Mouse (Mus musculus) neural tube, embryonic 15.5 days (tissue): ENCODE data around the gene Ddit4l. TPM values are rescaled to one million over a fixed set of nuclear protein-coding genes. Genes with fewer than 3 reads are reported as not detected.
"Not testable (repeated sequence)": the region's sequence is repeated elsewhere in the genome, so short reads cannot be mapped to it uniquely, and the experiment has no call there.

Experiments used
- ATAC-seq: fragments of 200-750 bp; cut with Nextera tagmentation; 2 replicates; pipeline ENCODE4 v1.8.0; 2017; ENCODE audit warnings: mild to moderate bottlenecking, moderate TSS enrichment, moderate library complexity; ENCODE audit not compliant: low FRiP score
- H3K27ac ChIP-seq: fragments of 300-500 bp; sonication (generic); replicated peaks from 2 replicates; pipeline ENCODE4 v1.5.1; 2015; ENCODE audit warnings: mild to moderate bottlenecking, inconsistent platforms
- H3K27me3 ChIP-seq: fragments of 300-500 bp; sonication (generic); replicated peaks from 2 replicates; pipeline ENCODE4 v1.6.1; 2015; ENCODE audit warnings: inconsistent platforms
- H3K36me3 ChIP-seq: fragments of 300-500 bp; sonication (generic); 2 replicates; pipeline ENCODE4 v1.6.1; 2015; ENCODE audit warnings: inconsistent platforms
- H3K4me1 ChIP-seq: fragments of 300-500 bp; sonication (generic); 2 replicates; pipeline ENCODE4 v1.6.1; 2015; ENCODE audit warnings: inconsistent platforms
- H3K4me2 ChIP-seq: fragments of 300-500 bp; sonication (generic); 2 replicates; pipeline ENCODE4 v1.6.1; 2015; ENCODE audit warnings: inconsistent platforms, mild to moderate bottlenecking, moderate library complexity
- H3K4me3 ChIP-seq: fragments of 300-500 bp; sonication (generic); replicated peaks from 2 replicates; pipeline ENCODE4 v1.5.1; 2015; ENCODE audit warnings: mild to moderate bottlenecking, inconsistent platforms
- H3K9ac ChIP-seq: fragments of 300-500 bp; sonication (generic); replicated peaks from 2 replicates; pipeline ENCODE4 v1.6.1; 2015; ENCODE audit warnings: mild to moderate bottlenecking, inconsistent platforms
- H3K9me3 ChIP-seq: fragments of 300-500 bp; sonication (generic); replicated peaks from 2 replicates; pipeline ENCODE4 v1.6.1; 2016; ENCODE audit warnings: inconsistent platforms
- WGBS: fragments of 180-500 bp; shearing (Covaris S2); methylation state at CpG from one replicate; pipeline ENCODE4 v1.1.7; 2015; ENCODE audit warnings: mixed read lengths; 5-methylcytosine and 5-hydroxymethylcytosine counted together
- polyA plus RNA-seq: library from polyadenylated mRNA; unstranded; fragments of >200 nt; fragmentation: Nextera tagmentation; extraction: Ambion mirVana; gene quantifications from 2 replicates; pipeline ENCODE4 v1.2.1, GENCODE M21; 2015

The Ddit4l gene
- polyA plus RNA-seq, result 15.4 and 20.6 TPM in 2 replicates

DNA sequence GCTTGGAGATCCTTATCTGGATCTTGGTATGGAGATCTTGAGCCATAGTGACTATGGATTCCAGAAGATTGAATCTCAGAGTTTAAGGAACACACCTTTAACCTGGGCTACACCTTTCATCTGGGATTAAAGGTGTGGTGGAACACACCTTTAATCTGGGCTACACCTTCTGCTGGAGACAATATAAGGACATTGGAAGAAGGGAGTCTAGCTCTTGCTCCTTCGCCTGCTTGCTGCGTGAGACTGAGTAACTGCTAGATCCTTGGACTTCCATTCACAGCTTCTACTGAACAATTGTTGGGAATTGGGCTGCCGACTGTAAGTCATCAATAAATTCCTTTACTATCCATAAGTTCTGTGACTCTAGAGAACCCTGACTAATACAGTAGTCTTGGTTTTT lies at the start of gene Ddit4l:
Gene Ddit4l (plus strand): TSS at position 301 of the 400 bp plus-strand sequence.
- ATAC-seq, H3K4me3 ChIP-seq, H3K27ac ChIP-seq, H3K4me2 ChIP-seq, H3K9me3 ChIP-seq, H3K9ac ChIP-seq, H3K36me3 ChIP-seq: not testable (repeated sequence)
- WGBS, result 93% methylated on average over 3 of the region's 3 CpGs
- H3K27me3 ChIP-seq, result peaks cover 22% of the 10 kb centered on the region
- H3K4me1 ChIP-seq, result peaks cover 17% of the 10 kb centered on the region

DNA sequence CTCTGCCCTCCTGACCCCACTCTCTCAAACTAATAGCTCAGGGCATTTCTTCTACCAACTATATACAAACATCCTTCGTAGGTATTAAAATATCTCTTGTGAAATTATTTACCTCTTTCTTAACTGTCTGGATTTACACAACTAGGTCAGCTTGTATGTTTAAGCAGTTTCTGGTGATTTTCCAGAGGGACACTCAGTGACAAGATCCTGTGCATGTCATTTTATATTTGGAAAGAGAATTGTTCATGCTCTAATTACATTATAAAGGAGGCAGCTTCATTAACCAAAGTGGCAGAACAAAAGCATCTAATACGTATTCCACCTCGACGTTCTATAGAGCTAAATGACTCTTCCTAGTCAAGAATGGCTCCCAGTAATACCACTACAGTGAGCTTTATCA lies 45.3 kb upstream of the Ddit4l start:
- Histone ChIP-seq H3K4me1 (no peaks in the 10 kb centered on the region), H3K36me3 (no peaks in the 10 kb centered on the region), H3K9me3 (no peaks in the 10 kb centered on the region), H3K4me3 (no peak overlapping the region), H3K4me2 (no peak overlapping the region), H3K27ac (no peak overlapping the region), H3K27me3 (no peaks in the 10 kb centered on the region), H3K9ac (no peak overlapping the region)
- 66% methylated on average over 4 of the region's 4 CpGs for WGBS
- no peak for ATAC-seq

DNA sequence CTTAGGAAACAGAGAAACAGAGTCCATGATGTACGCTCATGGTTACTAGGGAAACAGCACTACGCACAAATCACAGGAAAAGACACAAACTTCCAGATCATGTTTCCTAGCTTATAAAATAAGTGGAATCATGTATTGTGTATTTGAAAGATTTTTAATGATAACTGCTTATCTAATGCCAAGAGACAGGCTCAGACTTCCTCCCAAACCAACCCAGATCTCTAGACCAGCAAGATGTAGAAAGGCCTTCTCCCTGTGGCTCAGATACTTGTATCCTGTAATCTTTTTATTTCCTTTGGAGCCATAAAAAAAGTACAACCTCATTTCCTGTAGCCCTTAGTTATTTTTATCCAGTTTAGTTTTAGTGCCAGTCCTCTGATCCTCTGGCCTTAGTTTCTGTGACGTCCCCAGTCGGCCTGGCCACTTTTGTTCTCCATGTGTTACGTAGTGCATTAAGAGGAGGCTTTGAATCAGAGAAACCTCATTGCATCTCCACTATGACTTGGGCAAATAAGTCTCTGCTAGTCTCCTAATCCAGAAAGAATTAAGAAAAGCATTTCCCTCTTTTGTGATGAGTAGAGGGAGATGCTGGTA lies 34.9 kb upstream of the Ddit4l start:
- no peak for ATAC-seq
- Histone ChIP-seq H3K36me3 (no peaks in the 10 kb centered on the region), H3K4me2 (no peak overlapping the region), H3K9me3 (no peaks in the 10 kb centered on the region), H3K27me3 (no peaks in the 10 kb centered on the region), H3K4me1 (no peaks in the 10 kb centered on the region), H3K4me3 (no peak overlapping the region), H3K27ac (no peak overlapping the region), H3K9ac (no peak overlapping the region)
- 88% methylated on average over 5 of the region's 5 CpGs for WGBS

DNA sequence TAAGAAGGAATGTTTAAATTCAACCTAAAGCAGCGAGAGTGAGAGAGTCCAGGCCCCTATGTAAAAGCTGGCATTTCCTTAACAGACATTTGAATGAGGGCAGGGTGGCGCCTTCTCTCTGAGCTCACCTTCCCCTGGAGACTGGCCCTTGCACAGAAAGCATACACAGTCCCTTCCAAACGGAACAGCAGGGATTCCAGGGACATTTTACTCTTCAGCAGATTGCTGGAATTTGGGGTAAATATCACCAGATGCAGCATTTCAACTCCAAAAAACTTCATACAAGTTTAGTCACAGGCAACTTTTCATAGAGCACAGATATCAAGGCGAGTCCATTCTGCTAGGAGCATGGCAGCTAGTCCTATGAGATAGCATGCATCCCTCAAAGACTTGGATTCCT lies 31.6 kb upstream of the Ddit4l start:
- Histone ChIP-seq H3K4me2 (no peak overlapping the region), H3K27ac (no peak overlapping the region), H3K27me3 (no peaks in the 10 kb centered on the region), H3K4me1 (peaks cover 6% of the 10 kb centered on the region; the same call in 1 of the 2 replicates), H3K9ac (no peak overlapping the region), H3K4me3 (no peak overlapping the region), H3K9me3 (no peaks in the 10 kb centered on the region), H3K36me3 (no peaks in the 10 kb centered on the region)
- ATAC-seq, result no peak
- 82% methylated on average over 4 of the region's 4 CpGs for WGBS

DNA sequence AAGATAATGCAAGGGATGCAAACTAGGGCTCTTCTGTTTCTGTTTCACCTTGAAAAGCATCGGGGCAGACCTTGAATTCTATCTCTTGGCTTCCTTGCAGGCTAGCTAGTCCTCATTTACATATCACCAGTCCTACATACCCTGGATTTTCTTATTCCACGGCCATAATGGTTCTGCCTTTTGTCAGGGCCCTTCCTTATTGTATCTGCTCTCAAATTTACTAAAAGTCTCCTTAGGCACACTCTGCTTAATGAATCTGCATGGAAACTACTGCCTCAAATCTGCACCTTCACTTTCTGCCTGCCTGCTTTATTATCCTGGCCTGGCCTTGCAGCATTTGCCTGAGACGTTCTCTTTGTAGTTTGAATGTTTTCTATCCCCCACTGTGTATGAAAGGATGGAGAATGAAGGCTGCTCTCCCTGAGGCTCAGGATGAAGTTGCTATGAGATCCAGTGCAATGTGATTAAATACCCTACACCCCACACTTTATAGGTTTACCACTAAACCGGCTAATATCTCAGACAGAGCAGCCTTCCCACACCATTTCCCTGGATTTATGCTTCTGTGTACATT lies 27.0 kb upstream of the Ddit4l start:
- H3K4me1 ChIP-seq, result peaks cover 6% of the 10 kb centered on the region; the same call in 1 of the 2 replicates

DNA sequence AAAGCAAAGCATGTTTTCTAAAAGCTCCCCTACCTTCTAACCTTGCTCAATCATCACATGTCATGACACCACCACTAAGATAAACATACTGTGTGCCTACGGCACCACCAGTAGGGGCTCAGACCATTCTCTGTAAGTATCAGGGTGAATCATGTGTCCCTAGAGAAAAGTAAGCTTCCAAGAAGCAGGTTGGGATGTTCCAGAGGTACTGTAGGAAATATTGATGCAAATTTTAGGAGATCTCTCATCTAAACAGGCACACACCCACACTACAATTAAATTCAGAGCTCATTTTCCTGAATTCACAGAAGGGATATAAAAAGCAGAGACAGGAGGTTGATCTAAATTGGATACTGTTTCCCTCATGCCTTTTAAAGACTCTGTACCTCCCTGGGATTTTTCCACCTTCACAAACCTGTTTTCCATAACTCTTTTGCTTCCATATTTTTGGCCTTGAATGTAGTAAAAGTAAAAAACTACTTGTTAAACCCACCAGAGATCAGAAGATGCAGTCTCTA lies 12.4 kb upstream of the Ddit4l start:
- Histone ChIP-seq H3K4me3 (no peak overlapping the region), H3K9ac (no peak overlapping the region), H3K27ac (no peak overlapping the region), H3K9me3 (no peaks in the 10 kb centered on the region), H3K4me2 (no peak overlapping the region), H3K36me3 (no peaks in the 10 kb centered on the region), H3K4me1 (no peaks in the 10 kb centered on the region), H3K27me3 (no peaks in the 10 kb centered on the region)
- ATAC-seq, result no peak
- 51% methylated on average over 1 of the region's 1 CpGs for WGBS

More for the DNA sequence above, 27.0 kb upstream of the Ddit4l start:
- no peak overlapping the region for H3K4me3 ChIP-seq
- H3K27ac ChIP-seq, result no peak overlapping the region
- ATAC-seq, result no peak
- no peak overlapping the region for H3K9ac ChIP-seq
- no peaks in the 10 kb centered on the region for H3K27me3 ChIP-seq
- H3K36me3 ChIP-seq, result no peaks in the 10 kb centered on the region
- H3K4me2 ChIP-seq, result no peak overlapping the region
- 36% methylated on average over 4 of the region's 4 CpGs for WGBS
- H3K9me3 ChIP-seq, result no peaks in the 10 kb centered on the region

DNA sequence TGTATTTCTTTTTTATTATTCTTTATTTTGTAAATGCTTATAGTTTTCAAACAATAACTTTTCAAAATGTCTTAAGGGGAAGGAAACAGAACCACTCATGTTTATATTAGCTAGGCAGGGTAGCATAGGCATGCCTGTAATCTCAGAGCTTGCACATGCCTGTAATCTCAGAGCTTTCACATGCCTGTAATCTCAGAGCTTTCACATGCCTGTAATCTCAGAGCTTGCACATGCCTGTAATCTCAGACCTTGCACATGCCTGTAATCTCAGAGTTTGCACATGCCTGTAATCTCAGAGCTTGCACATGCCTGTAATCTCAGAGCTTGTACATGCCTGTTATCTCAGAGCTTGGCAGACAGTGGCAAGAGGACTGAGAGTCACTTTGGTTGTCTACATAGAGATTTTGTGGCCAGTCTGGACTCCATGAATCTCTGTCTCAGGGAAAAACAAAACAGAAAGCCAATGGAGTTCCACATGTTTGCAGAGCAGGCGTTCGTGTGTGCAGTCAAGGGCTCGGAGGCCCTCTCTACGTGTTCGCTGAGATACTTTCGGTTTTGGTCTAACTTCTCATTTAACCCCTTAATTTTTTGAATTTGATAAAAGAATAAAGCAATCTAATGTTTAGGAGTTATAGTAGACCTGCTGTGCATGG lies 10.8 kb upstream of the Ddit4l start:
- no peaks in the 10 kb centered on the region for H3K4me1 ChIP-seq
- no peak overlapping the region for H3K4me2 ChIP-seq
- no peak overlapping the region for H3K9ac ChIP-seq
- H3K36me3 ChIP-seq, result no peaks in the 10 kb centered on the region
- WGBS, result 94% methylated on average over 6 of the region's 6 CpGs
- H3K4me3 ChIP-seq, result no peak overlapping the region
- H3K27me3 ChIP-seq, result no peaks in the 10 kb centered on the region
- ATAC-seq, result no peak
- H3K27ac ChIP-seq, result no peak overlapping the region
- no peaks in the 10 kb centered on the region for H3K9me3 ChIP-seq

DNA sequence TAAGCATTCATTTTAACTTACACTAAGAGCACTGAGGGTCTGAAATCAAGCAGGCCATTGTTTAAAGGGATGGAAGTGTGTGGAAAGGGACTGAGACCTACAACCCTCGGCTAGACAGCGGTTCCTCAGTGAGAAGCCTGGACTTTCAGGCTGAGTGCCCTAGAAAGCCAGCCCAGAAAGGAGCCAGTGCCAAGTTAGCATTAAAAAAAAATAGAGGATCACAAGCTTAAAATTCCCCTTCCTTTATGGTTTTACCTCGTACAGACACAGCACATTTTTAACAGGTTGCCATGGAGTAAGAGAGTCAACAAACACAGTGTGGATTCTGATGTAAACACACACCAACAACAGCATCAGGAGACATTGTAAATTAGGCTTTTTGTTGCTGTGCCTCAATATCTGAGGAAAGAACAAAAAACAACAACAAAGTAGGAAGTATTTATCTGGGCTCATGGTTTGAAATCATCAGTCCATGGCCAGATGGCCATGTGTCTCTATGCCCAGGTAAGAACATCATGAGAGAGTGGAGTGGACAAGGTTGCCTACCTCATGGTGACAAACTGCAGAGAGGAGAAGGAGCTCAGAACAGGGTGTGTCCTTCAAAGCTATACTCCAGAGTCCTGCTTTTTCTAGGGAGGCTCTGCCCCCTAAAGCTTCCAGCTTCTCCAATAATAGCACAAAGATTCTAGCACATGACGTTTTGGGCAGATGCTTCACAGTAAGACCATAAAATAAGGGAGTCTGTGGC lies 10.1 kb upstream of the Ddit4l start:
- H3K9ac ChIP-seq, result no peak overlapping the region
- ATAC-seq, result no peak
- WGBS, result 60% methylated on average over 4 of the region's 4 CpGs
- no peaks in the 10 kb centered on the region for H3K36me3 ChIP-seq
- H3K27me3 ChIP-seq, result no peaks in the 10 kb centered on the region
- no peaks in the 10 kb centered on the region for H3K9me3 ChIP-seq
- H3K4me1 ChIP-seq, result no peaks in the 10 kb centered on the region
- no peak overlapping the region for H3K4me3 ChIP-seq
- H3K27ac ChIP-seq, result no peak overlapping the region
- H3K4me2 ChIP-seq, result no peak overlapping the region

DNA sequence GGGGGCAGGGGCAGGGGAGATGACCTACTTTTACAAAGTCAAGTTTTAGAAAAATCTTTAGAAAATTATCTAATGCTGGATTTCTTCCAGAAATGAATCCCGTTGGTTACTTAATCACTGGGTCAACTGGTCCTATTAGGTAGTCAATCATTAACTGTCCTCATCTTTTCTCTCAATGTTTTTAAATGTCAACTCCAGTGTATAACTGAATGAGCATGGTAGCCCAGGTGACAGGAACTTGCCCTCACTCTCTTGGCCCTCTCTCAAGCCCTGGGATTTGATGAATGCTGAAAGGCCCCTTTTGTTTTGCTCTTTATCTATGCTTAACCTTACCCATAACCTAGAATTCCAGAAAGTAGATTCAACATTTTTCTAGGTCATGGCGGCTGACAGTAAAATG lies 9.4 kb upstream of the Ddit4l start:
- no peak overlapping the region for H3K4me3 ChIP-seq
- WGBS, result 80% methylated on average over 2 of the region's 2 CpGs
- no peaks in the 10 kb centered on the region for H3K36me3 ChIP-seq
- no peaks in the 10 kb centered on the region for H3K27me3 ChIP-seq
- H3K27ac ChIP-seq, result no peak overlapping the region
- no peak for ATAC-seq
- no peaks in the 10 kb centered on the region for H3K4me1 ChIP-seq
- H3K9me3 ChIP-seq, result no peaks in the 10 kb centered on the region
- H3K4me2 ChIP-seq, result no peak overlapping the region
- no peak overlapping the region for H3K9ac ChIP-seq

DNA sequence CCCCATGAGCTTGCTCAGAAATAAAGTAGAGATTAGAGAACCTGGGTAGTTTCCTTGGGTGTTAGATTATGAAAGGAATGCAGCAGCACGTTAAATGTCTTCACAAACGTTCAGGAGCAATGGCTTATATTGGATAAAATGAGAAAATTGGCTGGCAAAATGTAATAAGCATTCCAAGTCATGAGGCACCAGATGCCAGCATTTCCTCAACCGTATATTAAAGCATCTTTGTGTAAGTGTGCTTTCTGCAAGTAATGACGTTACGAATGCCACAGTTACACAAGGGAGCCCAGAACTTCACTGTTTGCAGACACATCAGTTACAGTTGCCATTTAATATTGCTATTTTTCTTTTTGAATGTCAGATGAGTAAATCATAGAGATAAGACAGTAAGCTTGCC lies 872 bp upstream of the Ddit4l start:
- H3K9me3 ChIP-seq, result no peaks in the 10 kb centered on the region
- peaks cover 22% of the 10 kb centered on the region for H3K27me3 ChIP-seq
- no peak for ATAC-seq
- no peak overlapping the region for H3K4me2 ChIP-seq
- 76% methylated on average over 5 of the region's 5 CpGs for WGBS
- H3K4me1 ChIP-seq, result peaks cover 17% of the 10 kb centered on the region
- no peaks in the 10 kb centered on the region for H3K36me3 ChIP-seq
- H3K27ac ChIP-seq, result no peak overlapping the region
- no peak overlapping the region for H3K9ac ChIP-seq
- no peak overlapping the region for H3K4me3 ChIP-seq

DNA sequence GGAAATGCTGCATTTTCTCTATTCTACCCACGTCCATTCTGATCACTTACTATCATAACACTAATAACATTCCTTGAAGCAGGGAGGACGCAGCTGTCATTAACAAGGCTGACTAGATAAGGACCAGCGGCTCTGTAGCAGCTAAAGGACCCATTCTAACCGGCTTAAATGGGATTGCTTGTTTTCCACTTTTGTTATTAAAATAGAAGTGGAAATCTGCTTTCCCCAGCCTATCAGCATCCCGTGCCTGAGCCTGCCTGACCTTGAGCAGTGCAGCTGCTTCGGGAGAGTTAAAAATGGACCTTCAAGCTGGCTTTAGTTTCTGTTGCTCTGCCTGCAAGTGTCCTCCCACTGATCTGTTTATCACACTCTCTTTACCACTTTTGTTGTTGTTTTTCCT lies 679 bp downstream of the Ddit4l start:
- ATAC-seq, result no peak
- Histone ChIP-seq H3K9ac (no peak overlapping the region), H3K27me3 (peaks cover 22% of the 10 kb centered on the region), H3K36me3 (no peaks in the 10 kb centered on the region), H3K4me1 (peaks cover 17% of the 10 kb centered on the region), H3K9me3 (no peaks in the 10 kb centered on the region), H3K27ac (no peak overlapping the region), H3K4me2 (no peak overlapping the region), H3K4me3 (no peak overlapping the region)
- 47% methylated on average over 6 of the region's 6 CpGs for WGBS
